Mouse (Mus musculus): ENCODE data around the gene Bcor.

DNA sequence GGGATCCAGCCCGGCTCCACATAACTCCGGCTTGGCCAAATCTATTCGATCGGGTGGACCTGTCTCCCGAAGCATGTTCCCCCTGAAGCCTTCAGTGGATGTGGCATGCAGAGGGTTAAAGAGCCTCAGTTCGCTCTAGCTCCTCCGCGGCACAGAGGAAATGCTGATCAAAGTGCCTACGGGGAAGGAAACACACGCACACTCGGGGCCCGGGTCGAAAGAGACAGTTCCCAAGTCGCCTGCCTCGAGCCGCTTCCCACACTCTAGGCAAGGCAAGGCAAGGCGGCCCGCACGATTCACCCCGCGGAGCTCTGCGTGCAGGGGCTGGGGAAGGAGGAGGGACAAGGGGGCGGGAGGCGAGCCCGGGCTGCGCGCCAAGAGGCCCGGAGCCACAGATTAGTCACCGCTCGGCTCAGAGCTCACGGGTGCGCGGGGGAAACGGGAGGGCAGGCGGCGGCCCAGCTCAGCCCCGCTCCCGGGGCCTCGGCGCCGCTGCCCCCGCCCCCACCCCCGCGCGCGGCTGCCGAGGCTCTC is 69.2 kb downstream of the Bcor start:
- TF ChIP-seq ZNF384 (IDR thresholded peaks at IDR 0.05; ENCODE audit: low read depth, low read length): no peak
- TF ChIP-seq ZC3H11A (IDR thresholded peaks at IDR 0.05; ENCODE audit: borderline replicate concordance, low read depth, low read length): no peak
- no peak for TF ChIP-seq HCFC1 (IDR thresholded peaks at IDR 0.05; ENCODE audit: borderline replicate concordance, insufficient read depth, low read length)
